Mouse (Mus musculus) granulocyte monocyte progenitor cell, adult 5-6 weeks (primary cell): ENCODE measurements at regions not wholly inside any gene's neighbourhood (a gene's known extent, or its start where the extent isn't known, plus 50 kb on each side); places are given as distances from the start of the nearest gene placed in this dataset.

ENCODE experiments used
- ATAC-seq: replicated peaks from 2 replicates; pipeline ENCODE4 v1.8.0; 2016; ENCODE audit warnings: mild to moderate bottlenecking, moderate TSS enrichment, inconsistent platforms; ENCODE audit not compliant: poor library complexity, severe bottlenecking

GRCm38 (mm10) chr13:110450526-110450925, 55.7 kb downstream of the Plk2 start:
- ATAC-seq: no peak

GRCm38 (mm10) chr13:110452009-110452525, 57.2 kb downstream of the Plk2 start:
- no peak for ATAC-seq

DNA sequence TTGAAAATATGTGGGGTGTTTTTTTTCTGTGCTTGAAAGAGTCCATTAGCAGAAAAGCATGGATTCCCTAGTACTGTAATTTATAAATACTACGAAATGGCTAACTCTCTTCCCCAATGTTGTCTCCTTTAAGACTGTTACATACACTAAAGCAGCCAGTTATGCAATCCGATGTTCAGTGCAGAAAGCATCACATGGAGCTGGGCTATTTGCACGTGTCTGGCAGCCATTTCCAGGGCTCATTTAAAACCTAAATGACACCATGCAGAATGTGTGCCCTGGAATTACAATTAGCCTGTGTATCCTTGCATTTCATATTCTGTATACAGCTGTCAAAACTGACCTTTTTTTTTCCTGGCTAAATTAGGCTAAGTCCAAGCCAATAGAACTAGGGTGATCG, 60.2 kb downstream of the Plk2 start:
- ATAC-seq: no peak

DNA sequence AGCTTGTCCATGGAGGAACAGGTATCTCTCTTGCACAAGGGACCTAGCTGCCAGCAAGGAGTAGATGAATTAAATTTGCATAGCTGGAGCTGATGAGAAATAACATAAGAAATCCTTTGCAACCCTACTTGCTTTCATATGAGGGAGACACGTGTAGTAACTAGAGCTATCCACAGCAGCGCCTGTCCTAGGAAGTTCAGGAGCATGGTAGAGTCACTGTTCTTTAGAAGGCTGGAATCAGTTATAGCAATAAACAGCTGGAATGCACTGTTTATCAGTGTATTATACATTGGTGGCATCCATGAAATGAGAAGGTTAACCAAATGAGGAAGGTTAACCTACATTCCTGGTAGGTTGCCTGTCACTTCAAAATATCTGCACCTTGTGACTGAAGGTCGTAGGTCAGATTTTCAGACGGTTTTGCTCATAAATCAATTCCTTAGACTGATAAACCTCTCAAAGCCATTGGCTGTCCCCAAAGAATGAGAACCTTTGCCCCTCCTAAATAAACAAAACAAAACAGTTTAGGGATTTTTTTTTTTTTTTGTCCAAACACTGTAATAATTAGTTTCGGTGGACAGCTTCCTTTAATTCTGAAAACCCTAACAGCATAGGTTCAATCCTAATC, 60.8 kb downstream of the Plk2 start:
- no peak for ATAC-seq

GRCm38 (mm10) chr13:110458701-110459100, 63.9 kb downstream of the Plk2 start:
- ATAC-seq: no peak

DNA sequence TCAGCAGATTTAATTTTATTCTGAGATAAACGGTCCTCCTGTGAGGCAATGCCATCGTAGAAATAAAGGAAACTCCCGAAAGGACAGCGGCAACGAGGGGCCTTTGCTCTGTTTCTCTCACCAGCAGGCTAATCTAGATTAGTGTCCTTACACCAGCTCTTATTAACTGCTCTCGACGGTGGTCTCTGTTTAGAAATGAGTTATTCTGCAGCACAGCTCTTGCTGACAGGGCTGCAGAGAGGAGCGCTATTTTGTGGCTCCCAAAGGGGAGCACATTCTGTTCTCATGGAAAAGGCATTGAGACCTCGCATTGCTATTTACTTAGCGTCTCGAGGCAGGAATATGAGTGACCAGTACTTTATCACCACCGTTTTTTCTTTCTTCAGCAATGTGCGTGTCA, 66.7 kb downstream of the Plk2 start:
- no peak for ATAC-seq

- ATAC-seq: peak; percentile 97
Observed at GRCm38 (mm10) chr13:110471526-110471925, 76.7 kb downstream of the Plk2 start.

GRCm38 (mm10) chr13:110477709-110478108, 82.9 kb downstream of the Plk2 start:
- ATAC-seq: peak; percentile 67

DNA sequence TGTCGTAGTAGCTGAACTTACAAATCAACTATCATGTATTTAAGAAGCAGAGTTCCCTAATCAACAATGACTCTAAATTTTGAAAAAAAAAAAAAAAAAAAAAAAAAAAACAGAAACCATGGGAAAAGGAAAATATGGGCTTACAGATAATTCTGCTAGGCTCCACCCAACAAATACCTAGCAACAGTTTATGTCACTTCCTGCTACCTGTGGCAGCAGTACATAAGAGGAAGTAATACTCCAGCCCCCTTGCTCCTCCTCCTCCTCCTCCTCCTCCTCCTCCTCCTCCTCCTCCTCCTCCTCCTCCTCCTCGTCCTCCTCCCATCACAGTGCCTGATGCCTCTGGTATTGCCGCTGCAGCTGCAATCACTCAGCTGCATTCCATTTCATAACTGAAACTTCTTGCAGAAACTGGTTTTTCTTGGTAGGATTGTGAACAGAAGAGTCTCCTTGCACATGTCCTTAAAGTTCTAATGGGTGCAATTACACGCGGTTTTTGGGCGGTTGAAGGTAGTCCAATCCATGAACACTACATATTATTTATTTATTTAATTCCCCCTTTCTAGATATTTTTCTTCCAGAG, 89.6 kb downstream of the Plk2 start:
- ATAC-seq: peak; percentile 33; the same call in 1 of the 2 replicates

DNA sequence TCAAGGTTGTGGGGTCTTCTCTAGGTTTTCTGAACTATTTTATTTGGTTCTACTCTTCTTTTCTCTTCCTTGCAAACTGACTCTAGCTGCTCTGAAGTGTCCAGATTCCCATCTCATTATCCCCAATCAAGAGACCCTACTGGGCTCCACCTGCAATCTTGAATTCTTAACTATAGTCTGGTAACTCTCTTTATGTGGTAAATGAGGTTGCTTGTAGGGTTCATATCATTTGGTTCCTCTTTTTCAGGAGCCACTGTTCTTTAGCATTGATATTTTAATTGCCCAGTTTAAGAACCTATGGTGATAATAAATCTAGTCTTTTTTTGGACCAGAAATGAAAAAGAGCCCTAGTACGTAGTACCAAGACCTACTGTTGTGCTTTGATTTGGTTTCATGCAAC, 90.7 kb downstream of the Plk2 start:
- peak; percentile 50; the same call in 1 of the 2 replicates for ATAC-seq

DNA sequence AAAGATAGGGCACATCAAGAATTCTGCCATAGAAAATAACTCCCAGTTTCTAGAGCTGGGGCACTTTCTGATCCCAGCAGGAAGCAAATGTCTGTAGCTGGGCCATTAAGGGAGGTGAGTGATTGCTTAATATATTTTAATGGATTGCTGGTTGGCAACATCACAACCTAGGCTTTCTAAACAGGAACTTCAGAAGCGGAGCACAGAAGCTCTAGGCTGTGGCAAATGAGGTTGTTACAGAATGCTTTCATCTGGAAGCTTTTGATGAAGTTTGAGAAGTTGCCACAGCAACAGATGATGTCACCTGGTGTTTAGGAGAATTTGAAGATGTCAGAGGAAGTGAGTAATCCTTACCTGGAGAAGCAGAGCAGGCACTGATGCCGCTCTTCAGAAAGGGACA, 95.3 kb downstream of the Plk2 start:
- ATAC-seq: no peak

DNA sequence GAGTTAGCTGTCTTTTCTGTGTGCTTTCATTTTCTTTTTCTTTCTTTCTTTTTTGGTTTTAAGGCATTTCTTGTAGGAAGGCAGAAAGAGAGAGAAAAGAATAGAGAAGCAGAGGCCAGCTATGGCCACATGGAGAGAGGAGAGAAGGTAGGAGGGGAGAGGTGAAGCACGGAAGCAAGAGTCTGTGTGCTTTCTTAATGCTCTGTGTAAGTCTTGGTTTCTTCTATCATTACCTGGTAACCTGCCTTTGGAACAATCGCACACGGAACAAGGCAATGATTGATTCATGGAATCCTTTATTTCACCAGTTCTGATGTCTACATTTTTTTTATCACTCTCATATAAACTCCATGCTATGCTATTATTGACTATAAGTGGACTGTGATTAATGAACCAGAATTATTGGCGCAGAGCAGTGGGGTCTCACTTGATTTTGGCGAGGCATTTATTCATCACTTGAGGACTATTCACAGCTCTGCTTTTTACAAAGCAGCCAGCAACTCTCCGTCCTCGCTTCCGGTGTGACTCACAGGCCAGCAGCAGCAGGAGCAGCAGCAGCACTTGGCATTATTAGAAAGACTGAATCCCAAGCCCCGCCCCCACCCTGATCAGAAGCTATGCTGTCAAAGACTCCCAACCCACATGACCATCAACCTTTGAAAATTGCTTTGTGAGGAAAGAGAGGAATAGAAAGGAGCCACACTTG, 97.6 kb downstream of the Plk2 start:
- ATAC-seq: no peak

DNA sequence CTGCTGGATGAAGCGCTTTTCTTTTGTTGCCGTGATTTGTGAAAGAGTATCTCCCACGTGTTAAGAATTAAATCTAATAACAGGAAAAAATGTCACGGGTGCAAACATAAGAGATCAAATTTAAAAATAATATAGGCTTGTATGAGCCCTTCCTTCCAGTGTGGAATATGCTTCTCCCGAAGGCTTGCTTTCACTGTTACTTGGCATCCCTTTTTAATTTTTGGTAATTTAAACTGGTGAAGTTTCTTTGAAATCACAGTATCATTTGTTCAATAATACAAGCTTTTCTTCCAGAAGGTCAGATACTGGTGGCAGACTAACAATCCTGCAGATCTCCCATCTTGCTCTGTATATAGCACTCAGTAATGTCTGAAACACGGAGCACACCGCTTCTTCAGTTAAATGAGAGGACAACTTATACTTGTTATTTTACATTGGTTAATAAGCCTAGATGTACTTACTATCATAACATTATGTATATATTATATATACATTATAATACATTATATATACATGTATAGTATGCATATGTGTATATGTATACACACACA, 98.2 kb downstream of the Plk2 start:
- no peak for ATAC-seq

DNA sequence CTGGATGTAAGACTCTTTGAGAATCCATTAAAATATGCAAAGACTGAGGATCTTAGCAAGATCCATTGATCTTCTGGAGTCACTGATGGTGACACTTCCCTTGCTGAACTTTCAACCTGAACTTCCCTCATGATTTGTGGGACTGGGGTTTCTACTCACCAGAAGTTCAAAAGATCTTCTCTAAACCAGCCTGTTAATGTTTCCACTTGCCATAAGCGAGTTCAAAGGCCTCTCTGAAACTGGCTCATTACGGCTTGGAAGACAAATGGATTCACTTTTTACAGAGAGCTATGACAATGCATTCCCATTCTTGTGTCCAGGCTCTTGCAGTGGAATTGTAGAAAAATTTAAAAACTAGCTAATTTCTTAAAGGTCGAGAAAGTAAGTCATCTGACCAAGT, 102.6 kb downstream of the Plk2 start:
- ATAC-seq: no peak

- ATAC-seq: no peak
Observed at GRCm38 (mm10) chr13:110507814-110508362, 113.0 kb downstream of the Plk2 start.

GRCm38 (mm10) chr13:110517986-110518385, 123.1 kb downstream of the Plk2 start:
- no peak for ATAC-seq

- peak; percentile 56; the same call in 1 of the 2 replicates for ATAC-seq
Observed at GRCm38 (mm10) chr13:110522974-110523373, 128.1 kb downstream of the Plk2 start.

- no peak for ATAC-seq
Observed at GRCm38 (mm10) chr13:110527681-110528080, 132.8 kb downstream of the Plk2 start.

DNA sequence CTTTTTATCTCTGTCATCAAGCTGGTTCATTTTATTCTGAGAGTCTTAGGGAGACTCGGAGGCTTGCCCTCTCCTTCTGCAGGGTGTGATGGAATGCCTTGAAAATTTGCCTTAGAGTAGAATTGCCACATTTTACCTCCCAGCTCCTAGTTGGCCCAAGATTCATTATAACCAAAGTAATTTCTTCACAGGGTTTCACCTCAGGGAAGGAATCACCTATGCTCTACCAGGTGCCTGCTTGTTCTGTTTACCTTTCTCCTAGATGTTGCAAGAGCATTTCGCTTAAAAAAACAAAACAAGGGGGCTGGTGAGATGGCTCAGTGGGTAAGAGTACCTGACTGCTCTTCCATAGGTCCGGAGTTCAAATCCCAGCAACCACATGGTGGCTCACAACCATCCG, 134.8 kb downstream of the Plk2 start:
- ATAC-seq: no peak

DNA sequence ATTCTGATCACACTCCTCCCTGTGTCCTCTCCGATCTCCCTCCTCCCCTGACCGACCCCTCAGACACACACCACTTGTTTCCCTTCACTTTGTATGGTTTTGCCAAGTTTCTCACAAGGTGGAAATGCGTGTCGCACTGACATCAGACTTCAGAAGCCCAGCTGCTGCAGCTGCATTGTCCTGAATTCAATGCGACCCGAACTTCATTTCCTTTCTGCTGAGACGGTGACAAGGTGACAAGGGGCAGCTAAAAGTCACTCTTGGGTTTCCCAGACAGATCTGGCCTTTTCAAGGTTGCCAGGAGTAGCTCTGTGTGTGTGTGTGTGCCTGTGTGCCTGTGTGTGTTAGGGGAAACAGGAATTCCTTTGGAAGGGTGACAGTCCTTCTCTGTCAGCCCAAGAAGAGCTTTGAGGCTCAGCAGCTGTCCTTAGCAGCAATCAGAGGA, 139.5 kb downstream of the Plk2 start:
- ATAC-seq: no peak

DNA sequence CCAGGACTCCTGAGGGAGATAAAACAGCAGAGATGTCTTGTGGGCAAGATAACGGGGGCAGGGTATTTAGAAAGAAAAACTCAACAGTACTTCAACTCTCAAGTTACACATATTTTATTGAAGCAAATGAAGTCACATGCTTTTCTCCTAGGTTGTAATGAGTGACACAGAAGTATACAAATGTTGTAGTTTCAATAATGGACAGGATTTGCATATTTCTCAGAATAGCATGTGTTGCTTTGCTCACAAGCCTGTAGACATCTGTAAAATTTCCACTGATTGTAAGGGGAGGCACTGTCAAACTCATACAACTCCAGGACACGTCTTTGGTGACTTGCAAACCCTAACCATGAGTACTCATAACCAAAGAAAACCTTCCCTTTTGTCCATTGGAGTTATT, 140.9 kb downstream of the Plk2 start:
- no peak for ATAC-seq
